Comparison of ENCODE assay signal across 8 mouse cellular contexts in genomic region chr7:25376556-25376955, GRCm38 (mm10). TPM values are rescaled to one million over a fixed set of nuclear protein-coding genes. Genes with fewer than 3 reads are reported as not detected.
A peak's percentile ranks its signal among the peaks of the same experiment; 100 is the strongest.
DNase-seq lines count a peak whose midpoint lies in the region; ATAC-seq and TF ChIP-seq lines count a peak whose summit lies in the region.

No protein-coding gene starts in this region.

- TF ChIP-seq POLR2A in thymus, adult 2 months (IDR thresholded peaks at IDR 0.05; ENCODE audit: control insufficient read depth, extremely low read depth, insufficient read depth, low read length, poor library complexity): no peak

- no peak overlapping the region for H3K4me3 ChIP-seq in thymus, adult 2 months (ENCODE audit: control insufficient read depth, insufficient read depth, low read length)
- peak overlapping the region; percentile 29 for H3K4me3 ChIP-seq in embryonic facial prominence, embryonic 12.5 days
- H3K4me3 ChIP-seq in limb, embryonic 11.5 days (ENCODE audit: low read depth, low read length): 0 out of 2 replicates have a peak overlapping the region, but pooled peaks have one; percentile 6
- peak overlapping the region; percentile 26 for H3K4me3 ChIP-seq in midbrain, embryonic 14.5 days (replicated peaks; ENCODE audit: low read depth, low read length)

- H3K36me3 ChIP-seq in thymus, adult 2 months (ENCODE audit: control insufficient read depth, insufficient read depth, low read length): no peaks in the 10 kb centered on the region
- H3K36me3 ChIP-seq in embryonic facial prominence, embryonic 12.5 days: peaks cover under 1% of the 10 kb centered on the region; the same call in 1 of the 2 replicates
- no peaks in the 10 kb centered on the region for H3K36me3 ChIP-seq in limb, embryonic 11.5 days (ENCODE audit: control insufficient read depth, insufficient read depth, low read length)
- H3K36me3 ChIP-seq in midbrain, embryonic 14.5 days (ENCODE audit: control insufficient read depth, insufficient read depth, low read length): 0 out of 2 replicates have a peak, but pooled peaks cover 4% of the 10 kb centered on the region

- H3K4me2 ChIP-seq in embryonic facial prominence, embryonic 12.5 days (replicated peaks): peak overlapping the region; percentile 46
- H3K4me2 ChIP-seq in limb, embryonic 11.5 days (ENCODE audit: low read depth, severe bottlenecking): peak overlapping the region; percentile 42
- peak overlapping the region; percentile 47 for H3K4me2 ChIP-seq in midbrain, embryonic 14.5 days (ENCODE audit: low read length)

- WGBS in thymus, adult 2 months: 61% methylated on average over 17 of the region's 17 CpGs
- 4% methylated on average over 17 of the region's 17 CpGs for WGBS in embryonic facial prominence, embryonic 12.5 days
- WGBS in limb, embryonic 11.5 days: 7% methylated on average over 17 of the region's 17 CpGs
- WGBS in midbrain, embryonic 14.5 days: 4% methylated on average over 17 of the region's 17 CpGs

- no peaks in the 10 kb centered on the region for H3K9me3 ChIP-seq in embryonic facial prominence, embryonic 12.5 days
- no peaks in the 10 kb centered on the region for H3K9me3 ChIP-seq in limb, embryonic 11.5 days (ENCODE audit: control insufficient read depth, low read length)
- no peaks in the 10 kb centered on the region for H3K9me3 ChIP-seq in midbrain, embryonic 14.5 days (ENCODE audit: control insufficient read depth, low read length)

- no peak for TF ChIP-seq CTCF in thymus, adult 2 months (IDR thresholded peaks at IDR 0.05; ENCODE audit: borderline replicate concordance, control insufficient read depth, extremely low read depth, insufficient read depth, low read length, poor library complexity)

- DNase-seq in thymus, adult 2 months: peak; percentile 13
- DNase-seq in thymus, postnatal 36 days: no peak
- peak; percentile 91 for DNase-seq in heart, adult 8-10 months (ENCODE audit: low spot score)
- peak; percentile 93 for DNase-seq in kidney, adult 9 months
- DNase-seq in limb, embryonic 11.5 days (ENCODE audit: low spot score): peak; percentile 78
- peak; percentile 83 for DNase-seq in midbrain, embryonic 14.5 days
- DNase-seq in telencephalon, adult 2 months (ENCODE audit: low read depth, low spot score): peak; percentile 91

- no peaks in the 10 kb centered on the region for H3K27me3 ChIP-seq in thymus, adult 2 months (ENCODE audit: control insufficient read depth, insufficient read depth, low read length)
- peaks cover 8% of the 10 kb centered on the region; the same call in 1 of the 2 replicates for H3K27me3 ChIP-seq in embryonic facial prominence, embryonic 12.5 days
- H3K27me3 ChIP-seq in limb, embryonic 11.5 days (ENCODE audit: control insufficient read depth, insufficient read depth, low read length): no peaks in the 10 kb centered on the region
- no peaks in the 10 kb centered on the region for H3K27me3 ChIP-seq in midbrain, embryonic 14.5 days (ENCODE audit: control insufficient read depth, insufficient read depth, low read length)

- H3K9ac ChIP-seq in embryonic facial prominence, embryonic 12.5 days: no peak overlapping the region
- no peak overlapping the region for H3K9ac ChIP-seq in limb, embryonic 11.5 days (ENCODE audit: low read length)
- H3K9ac ChIP-seq in midbrain, embryonic 14.5 days (replicated peaks; ENCODE audit: low read length): 0 out of 2 replicates have a peak overlapping the region, but pooled peaks have one; percentile 14

- peaks cover 11% of the 10 kb centered on the region for H3K4me1 ChIP-seq in thymus, adult 2 months (replicated peaks; ENCODE audit: control insufficient read depth, insufficient read depth, low read length)
- H3K4me1 ChIP-seq in embryonic facial prominence, embryonic 12.5 days: peaks cover 22% of the 10 kb centered on the region; the same call in 1 of the 2 replicates
- H3K4me1 ChIP-seq in limb, embryonic 11.5 days (ENCODE audit: control insufficient read depth, insufficient read depth, low read length): peaks cover 10% of the 10 kb centered on the region
- H3K4me1 ChIP-seq in midbrain, embryonic 14.5 days (ENCODE audit: control insufficient read depth, insufficient read depth, low read length): no peaks in the 10 kb centered on the region

- no peak for ATAC-seq in embryonic facial prominence, embryonic 12.5 days (ENCODE audit: insufficient number of reproducible peaks, insufficient read depth, low FRiP score, low TSS enrichment)
- ATAC-seq in limb, embryonic 11.5 days (ENCODE audit: insufficient number of reproducible peaks, low FRiP score, low TSS enrichment, low read depth): no peak
- ATAC-seq in midbrain, embryonic 14.5 days (ENCODE audit: low FRiP score, low TSS enrichment): no peak

- no peak overlapping the region for H3K27ac ChIP-seq in thymus, adult 2 months (ENCODE audit: control insufficient read depth, insufficient read depth, low read length)
- H3K27ac ChIP-seq in embryonic facial prominence, embryonic 12.5 days: no peak overlapping the region
- H3K27ac ChIP-seq in limb, embryonic 11.5 days (replicated peaks; ENCODE audit: low read depth, low read length): no peak overlapping the region
- H3K27ac ChIP-seq in midbrain, embryonic 14.5 days (replicated peaks; ENCODE audit: low read depth, low read length): no peak overlapping the region

RNA-seq across cellular contexts. Expression of gene Cnfn, which starts 7.0 kb away (rescaled TPM):
- polyA plus RNA-seq in thymus, adult 2 months (2012; rRNA removed): 13.4 and 20.6 TPM in 2 replicates
- polyA plus RNA-seq in embryonic facial prominence, embryonic 12.5 days (2016; fragmentation: Nextera tagmentation; extraction: Ambion mirVana): 0.86 TPM in 1 of 2 replicates, not detected in the other
- not detected for total RNA-seq in heart, adult 8-10 months (2022)
- not detected in 2 replicates for polyA plus RNA-seq in limb, embryonic 11.5 days (2014; fragmentation: Nextera tagmentation; extraction: Ambion mirVana)
- polyA plus RNA-seq in midbrain, embryonic 14.5 days (2014; fragmentation: Nextera tagmentation; extraction: Ambion mirVana): not detected in 2 replicates

RNA-seq across cellular contexts. Expression of gene Lipe, which starts 22.0 kb away (rescaled TPM):
- 75.3 and 91.6 TPM in 2 replicates for polyA plus RNA-seq in thymus, adult 2 months (2012; rRNA removed)
- polyA plus RNA-seq in embryonic facial prominence, embryonic 12.5 days (2016; fragmentation: Nextera tagmentation; extraction: Ambion mirVana): 10.9 and 11.9 TPM in 2 replicates
- total RNA-seq in heart, adult 8-10 months (2022): 10 to 100 TPM; 34.3 to 45.6 (median 40.1) TPM
- 4.2 and 4.5 TPM in 2 replicates for polyA plus RNA-seq in limb, embryonic 11.5 days (2014; fragmentation: Nextera tagmentation; extraction: Ambion mirVana)
- 3.8 and 9.2 TPM in 2 replicates for polyA plus RNA-seq in midbrain, embryonic 14.5 days (2014; fragmentation: Nextera tagmentation; extraction: Ambion mirVana)

RNA-seq across cellular contexts. Expression of gene Cxcl17, which starts 36.1 kb away (rescaled TPM):
- polyA plus RNA-seq in thymus, adult 2 months (2012; rRNA removed): 0.56 and 1.2 TPM in 2 replicates
- polyA plus RNA-seq in embryonic facial prominence, embryonic 12.5 days (2016; fragmentation: Nextera tagmentation; extraction: Ambion mirVana): 0.59 and 1.1 TPM in 2 replicates
- not detected for total RNA-seq in heart, adult 8-10 months (2022)
- 0.33 and 0.44 TPM in 2 replicates for polyA plus RNA-seq in limb, embryonic 11.5 days (2014; fragmentation: Nextera tagmentation; extraction: Ambion mirVana)
- polyA plus RNA-seq in midbrain, embryonic 14.5 days (2014; fragmentation: Nextera tagmentation; extraction: Ambion mirVana): 0.29 TPM in 1 of 2 replicates, not detected in the other

RNA-seq across cellular contexts. Expression of gene Megf8, which starts 59.6 kb away (rescaled TPM):
- polyA plus RNA-seq in thymus, adult 2 months (2012; rRNA removed): 11.9 and 14.8 TPM in 2 replicates
- 22.4 and 24.3 TPM in 2 replicates for polyA plus RNA-seq in embryonic facial prominence, embryonic 12.5 days (2016; fragmentation: Nextera tagmentation; extraction: Ambion mirVana)
- 10 to 100 TPM; 33.9 to 35.8 (median 34.8) TPM for total RNA-seq in heart, adult 8-10 months (2022)
- polyA plus RNA-seq in limb, embryonic 11.5 days (2014; fragmentation: Nextera tagmentation; extraction: Ambion mirVana): 13.8 and 14.4 TPM in 2 replicates
- 21.6 and 23.2 TPM in 2 replicates for polyA plus RNA-seq in midbrain, embryonic 14.5 days (2014; fragmentation: Nextera tagmentation; extraction: Ambion mirVana)

Comparison
In these comparisons a context has a peak if more than half of its experiments do, and no peak if none do; other contexts are left out.
1. DNase-seq: peak in thymus, adult 2 months (single experiment), heart, adult 8-10 months (single experiment), kidney, adult 9 months (single experiment), limb, embryonic 11.5 days (single experiment), midbrain, embryonic 14.5 days (single experiment) and telencephalon, adult 2 months (single experiment); none in thymus, postnatal 36 days (0 of 2).
2. Peak in every context shown above with its lines, with median percentiles within 50 percentile points of each other: H3K4me2 ChIP-seq.